Mouse (Mus musculus) liver, embryonic 14.5 days (tissue): ENCODE data around the gene Mapk14. TPM values are rescaled to one million over a fixed set of nuclear protein-coding genes. Genes with fewer than 3 reads are reported as not detected.

Experiments
- ATAC-seq: fragments of 200-750 bp; cut with Nextera tagmentation; 2 replicates; pipeline ENCODE4 v1.8.0; 2017; ENCODE audit warnings: moderate number of reproducible peaks, mild to moderate bottlenecking, moderate library complexity; ENCODE audit not compliant: insufficient read depth
- DNase-seq, 3 experiments: peaks; one replicate each; pipeline ENCODE4 v3.0.0-alpha.2; 2012 to 2013; ENCODE audit warnings: low read depth in 3 of 3, low spot score in 3 of 3
- H3K27ac ChIP-seq: fragments of 300-500 bp; sonication (generic); 2 replicates; pipeline ENCODE4 v1.5.1; 2014; ENCODE audit warnings: moderate library complexity, mild to moderate bottlenecking, control low read depth, inconsistent platforms
- H3K27me3 ChIP-seq: fragments of 300-500 bp; sonication (generic); 2 replicates; pipeline ENCODE4 v1.6.1; 2014; ENCODE audit warnings: mild to moderate bottlenecking, low read length, moderate library complexity; ENCODE audit not compliant: control insufficient read depth, insufficient read depth
- H3K36me3 ChIP-seq: fragments of 300-500 bp; sonication (generic); replicated peaks from 2 replicates; pipeline ENCODE4 v1.6.1; 2014; ENCODE audit warnings: low read depth; ENCODE audit not compliant: control insufficient read depth, insufficient read depth
- H3K4me1 ChIP-seq, 2 experiments: fragments of 200-500 bp in 1 of 2; fragments of 300-500 bp in 1 of 2; sonication (generic) in 1 of 2; replicated peaks; 2 replicates each; pipeline ENCODE4 v1.6.1; 2012 to 2014; ENCODE audit warnings: antibody characterized with exemption in 1 of 2, inconsistent platforms in 1 of 2, low read length in 1 of 2; ENCODE audit not compliant: control insufficient read depth in 2 of 2, insufficient read depth in 2 of 2
- H3K4me2 ChIP-seq: fragments of 300-500 bp; sonication (generic); 2 replicates; pipeline ENCODE4 v1.6.1; 2014; ENCODE audit warnings: low read depth, mild to moderate bottlenecking, control low read depth, moderate library complexity
- H3K4me3 ChIP-seq, 2 experiments: fragments of 200-500 bp in 1 of 2; fragments of 300-500 bp in 1 of 2; sonication (generic) in 1 of 2; 2 replicates each; pipeline ENCODE4 v1.5.1; 2012 to 2014; ENCODE audit warnings: low read depth in 2 of 2, low read length in 2 of 2, mild to moderate bottlenecking in 2 of 2, control low read depth in 1 of 2, inconsistent platforms in 1 of 2, moderate library complexity in 1 of 2; ENCODE audit not compliant: insufficient read depth in 1 of 2
- H3K9ac ChIP-seq: fragments of 300-500 bp; sonication (generic); replicated peaks from 2 replicates; pipeline ENCODE4 v1.6.1; 2014; ENCODE audit warnings: mild to moderate bottlenecking, control low read depth, moderate library complexity
- H3K9me3 ChIP-seq: fragments of 300-500 bp; sonication (generic); 2 replicates; pipeline ENCODE4 v1.6.1; 2016; ENCODE audit warnings: low read length, mixed read lengths; ENCODE audit not compliant: control insufficient read depth
- CTCF ChIP-seq: IDR thresholded peaks from 2 replicates; pipeline ENCODE4 v1.5.1; 2016; ENCODE audit warnings: antibody characterized with exemption, low read depth, control low read depth
- EP300 ChIP-seq: IDR thresholded peaks from 2 replicates; pipeline ENCODE4 v1.6.1; 2016; ENCODE audit warnings: antibody characterized with exemption, low read depth
- WGBS: fragments of 180-500 bp; shearing (Covaris S2); extraction: QIAGEN DNeasy Blood & Tissue Kit; methylation state at CpG from one replicate; pipeline ENCODE4 v1.1.7; 2014; ENCODE audit not compliant: insufficient replicate concordance; 5-methylcytosine and 5-hydroxymethylcytosine counted together
- polyA plus RNA-seq, 2 experiments: library from polyadenylated mRNA; depleted of rRNA in 1 of 2; stranded (reverse) in 1 of 2; unstranded in 1 of 2; fragments of >200 nt; fragmentation: Nextera tagmentation in 1 of 2; extraction: Ambion mirVana in 1 of 2; gene quantifications; 2 replicates each; pipeline versions ENCODE4 v1.2.1 to v1.2.3; 2012 to 2014

The Mapk14 gene
- polyA plus RNA-seq, 2 experiments: 33.2 to 37.8 TPM

GRCm38 (mm10) chr17:28709552-28710290 is 18.6 kb downstream of the Mapk14 start:
- H3K36me3 ChIP-seq: peaks cover 18% of the 10 kb centered on the region
- H3K4me2 ChIP-seq: no peak overlapping the region
- H3K9me3 ChIP-seq: no peaks in the 10 kb centered on the region
- H3K9ac ChIP-seq: no peak overlapping the region
- ATAC-seq (no peak; the same call in 1 of the 2 replicates), DNase-seq (no peak)
- H3K4me3 ChIP-seq: no peak overlapping the region
- no peak overlapping the region for H3K27ac ChIP-seq
- H3K4me1 ChIP-seq: peaks cover 0 to 18% of the 10 kb centered on the region in 2 experiments; a peak in 2 of 4 replicates
- no peaks in the 10 kb centered on the region for H3K27me3 ChIP-seq
- no peak for TF ChIP-seq CTCF
- 52% methylated on average over 8 of the region's 8 CpGs for WGBS

GRCm38 (mm10) chr17:28710291-28710688 is 19.2 kb downstream of the Mapk14 start:
- Histone ChIP-seq H3K4me3 (no peak overlapping the region), H3K4me1 (peaks cover 0 to 18% of the 10 kb centered on the region in 2 experiments; a peak in 2 of 4 replicates), H3K9me3 (no peaks in the 10 kb centered on the region), H3K27me3 (no peaks in the 10 kb centered on the region), H3K36me3 (peaks cover 17% of the 10 kb centered on the region), H3K9ac (no peak overlapping the region), H3K4me2 (no peak overlapping the region), H3K27ac (no peak overlapping the region)
- WGBS: 85% methylated on average over 8 of the region's 8 CpGs
- no peak for ATAC-seq
- TF ChIP-seq EP300 (no peak), CTCF (no peak)
- no peak for DNase-seq

GRCm38 (mm10) chr17:28711237-28711636 is 20.1 kb downstream of the Mapk14 start:
- H3K27me3 ChIP-seq: no peaks in the 10 kb centered on the region
- DNase-seq (no peak), ATAC-seq (no peak)
- WGBS: 81% methylated on average over 6 of the region's 6 CpGs
- H3K9me3 ChIP-seq: no peaks in the 10 kb centered on the region
- H3K27ac ChIP-seq: no peak overlapping the region
- peaks cover 0 to 18% of the 10 kb centered on the region in 2 experiments; a peak in 2 of 4 replicates for H3K4me1 ChIP-seq
- peaks cover 22% of the 10 kb centered on the region for H3K36me3 ChIP-seq
- no peak overlapping the region for H3K4me2 ChIP-seq
- TF ChIP-seq CTCF: no peak
- no peak for TF ChIP-seq EP300
- no peak overlapping the region for H3K4me3 ChIP-seq
- H3K9ac ChIP-seq: no peak overlapping the region

GRCm38 (mm10) chr17:28712305-28712704 is 21.2 kb downstream of the Mapk14 start:
- Histone ChIP-seq H3K4me1 (peaks cover 0 to 16% of the 10 kb centered on the region in 2 experiments; a peak in 2 of 4 replicates), H3K9ac (no peak overlapping the region), H3K9me3 (no peaks in the 10 kb centered on the region), H3K4me3 (no peak overlapping the region), H3K27me3 (no peaks in the 10 kb centered on the region), H3K27ac (no peak overlapping the region), H3K4me2 (no peak overlapping the region), H3K36me3 (peaks cover 26% of the 10 kb centered on the region)
- DNase-seq (no peak), ATAC-seq (no peak)
- no peak for TF ChIP-seq CTCF
- no peak for TF ChIP-seq EP300
- whole genome bisulfite sequencing: 76% methylated on average over 6 of the region's 6 CpGs

GRCm38 (mm10) chr17:28714006-28714405 is 22.9 kb downstream of the Mapk14 start:
- TF ChIP-seq CTCF (peak; percentile 14), EP300 (no peak)
- H3K9ac ChIP-seq: no peak overlapping the region
- H3K36me3 ChIP-seq: peaks cover 30% of the 10 kb centered on the region
- 94% methylated on average over 3 of the region's 3 CpGs for WGBS
- no peak for DNase-seq
- H3K9me3 ChIP-seq: no peaks in the 10 kb centered on the region
- H3K4me3 ChIP-seq: no peak overlapping the region
- no peak overlapping the region for H3K4me2 ChIP-seq
- peaks cover 0 to 15% of the 10 kb centered on the region in 2 experiments; a peak in 2 of 4 replicates for H3K4me1 ChIP-seq
- H3K27ac ChIP-seq: no peak overlapping the region
- no peaks in the 10 kb centered on the region for H3K27me3 ChIP-seq
- ATAC-seq: no peak
